Mouse (Mus musculus) liver, embryonic 14.5 days (tissue): ENCODE measurements around the gene Wwc1. TPM values are rescaled to one million over a fixed set of nuclear protein-coding genes. Genes with fewer than 3 reads are reported as not detected.
A peak's percentile ranks its signal among the peaks of the same experiment; 100 is the strongest.

Source experiments
- ATAC-seq: fragments of 200-750 bp; cut with Nextera tagmentation; 2 replicates; pipeline ENCODE4 v1.8.0; 2017; ENCODE audit warnings: moderate number of reproducible peaks, mild to moderate bottlenecking, moderate library complexity; ENCODE audit not compliant: insufficient read depth
- DNase-seq, 3 experiments: peaks; one replicate each; pipeline ENCODE4 v3.0.0-alpha.2; 2012 to 2013; ENCODE audit warnings: low read depth in 3 of 3, low spot score in 3 of 3
- H3K27ac ChIP-seq: fragments of 300-500 bp; sonication (generic); 2 replicates; pipeline ENCODE4 v1.5.1; 2014; ENCODE audit warnings: moderate library complexity, mild to moderate bottlenecking, control low read depth, inconsistent platforms
- H3K27me3 ChIP-seq: fragments of 300-500 bp; sonication (generic); 2 replicates; pipeline ENCODE4 v1.6.1; 2014; ENCODE audit warnings: mild to moderate bottlenecking, low read length, moderate library complexity; ENCODE audit not compliant: control insufficient read depth, insufficient read depth
- H3K36me3 ChIP-seq: fragments of 300-500 bp; sonication (generic); replicated peaks from 2 replicates; pipeline ENCODE4 v1.6.1; 2014; ENCODE audit warnings: low read depth; ENCODE audit not compliant: control insufficient read depth, insufficient read depth
- H3K4me1 ChIP-seq, 2 experiments: fragments of 200-500 bp in 1 of 2; fragments of 300-500 bp in 1 of 2; sonication (generic) in 1 of 2; replicated peaks; 2 replicates each; pipeline ENCODE4 v1.6.1; 2012 to 2014; ENCODE audit warnings: antibody characterized with exemption in 1 of 2, inconsistent platforms in 1 of 2, low read length in 1 of 2; ENCODE audit not compliant: control insufficient read depth in 2 of 2, insufficient read depth in 2 of 2
- H3K4me2 ChIP-seq: fragments of 300-500 bp; sonication (generic); 2 replicates; pipeline ENCODE4 v1.6.1; 2014; ENCODE audit warnings: low read depth, mild to moderate bottlenecking, control low read depth, moderate library complexity
- H3K4me3 ChIP-seq, 2 experiments: fragments of 200-500 bp in 1 of 2; fragments of 300-500 bp in 1 of 2; sonication (generic) in 1 of 2; 2 replicates each; pipeline ENCODE4 v1.5.1; 2012 to 2014; ENCODE audit warnings: low read depth in 2 of 2, low read length in 2 of 2, mild to moderate bottlenecking in 2 of 2, control low read depth in 1 of 2, inconsistent platforms in 1 of 2, moderate library complexity in 1 of 2; ENCODE audit not compliant: insufficient read depth in 1 of 2
- H3K9ac ChIP-seq: fragments of 300-500 bp; sonication (generic); replicated peaks from 2 replicates; pipeline ENCODE4 v1.6.1; 2014; ENCODE audit warnings: mild to moderate bottlenecking, control low read depth, moderate library complexity
- H3K9me3 ChIP-seq: fragments of 300-500 bp; sonication (generic); 2 replicates; pipeline ENCODE4 v1.6.1; 2016; ENCODE audit warnings: low read length, mixed read lengths; ENCODE audit not compliant: control insufficient read depth
- CTCF ChIP-seq: IDR thresholded peaks from 2 replicates; pipeline ENCODE4 v1.5.1; 2016; ENCODE audit warnings: antibody characterized with exemption, low read depth, control low read depth
- EP300 ChIP-seq: IDR thresholded peaks from 2 replicates; pipeline ENCODE4 v1.6.1; 2016; ENCODE audit warnings: antibody characterized with exemption, low read depth
- WGBS: fragments of 180-500 bp; shearing (Covaris S2); extraction: QIAGEN DNeasy Blood & Tissue Kit; methylation state at CpG from one replicate; pipeline ENCODE4 v1.1.7; 2014; ENCODE audit not compliant: insufficient replicate concordance; 5-methylcytosine and 5-hydroxymethylcytosine counted together
- polyA plus RNA-seq, 2 experiments: library from polyadenylated mRNA; depleted of rRNA in 1 of 2; stranded (reverse) in 1 of 2; unstranded in 1 of 2; fragments of >200 nt; fragmentation: Nextera tagmentation in 1 of 2; extraction: Ambion mirVana in 1 of 2; gene quantifications; 2 replicates each; pipeline versions ENCODE4 v1.2.1 to v1.2.3; 2012 to 2014

Wwc1 gene
- polyA plus RNA-seq, 2 experiments = 0.65 to 2.5 TPM

- peak overlapping the region; percentile 16; a peak in 1 of 4 replicates for H3K4me3 ChIP-seq
- DNase-seq (peak; percentile 38 to 52 (median 41)), ATAC-seq (peak; percentile 69; the same call in 1 of the 2 replicates)
- H3K36me3 ChIP-seq = no peaks in the 10 kb centered on the region
- no peak overlapping the region for H3K27ac ChIP-seq
- H3K4me2 ChIP-seq = peak overlapping the region; percentile 57
- H3K9me3 ChIP-seq = no peaks in the 10 kb centered on the region
- WGBS = 9% methylated on average over 28 of the region's 28 CpGs
- TF ChIP-seq EP300 = no peak
- TF ChIP-seq CTCF = peak; percentile 86
- H3K4me1 ChIP-seq = peaks cover 0 to 8% of the 10 kb centered on the region in 2 experiments; a peak in 3 of 4 replicates
- H3K9ac ChIP-seq = no peak overlapping the region
- H3K27me3 ChIP-seq = no peaks in the 10 kb centered on the region
Observed at GRCm38 (mm10) chr11:36001282-36001970, 21.1 kb upstream of the Wwc1 start.

GRCm38 (mm10) chr11:36000585-36001281, 20.4 kb upstream of the Wwc1 start:
- Histone ChIP-seq H3K4me2 (peak overlapping the region; percentile 57), H3K27ac (no peak overlapping the region), H3K9me3 (no peaks in the 10 kb centered on the region), H3K4me3 (peak overlapping the region; percentile 16; a peak in 1 of 4 replicates), H3K4me1 (peaks cover 0 to 8% of the 10 kb centered on the region in 2 experiments; a peak in 3 of 4 replicates), H3K36me3 (no peaks in the 10 kb centered on the region), H3K27me3 (no peaks in the 10 kb centered on the region), H3K9ac (no peak overlapping the region)
- TF ChIP-seq EP300 (no peak), CTCF (no peak)
- WGBS = 3% methylated on average over 10 of the region's 10 CpGs
- ATAC-seq (peak; percentile 58; the same call in 1 of the 2 replicates), DNase-seq (no peak)

GRCm38 (mm10) chr11:36000038-36000437, 19.7 kb upstream of the Wwc1 start:
- no peak for ATAC-seq
- Histone ChIP-seq H3K4me3 (no peak overlapping the region), H3K27me3 (no peaks in the 10 kb centered on the region), H3K4me1 (peaks cover 0 to 8% of the 10 kb centered on the region in 2 experiments; a peak in 3 of 4 replicates), H3K4me2 (no peak overlapping the region), H3K36me3 (no peaks in the 10 kb centered on the region), H3K9ac (no peak overlapping the region), H3K27ac (no peak overlapping the region), H3K9me3 (no peaks in the 10 kb centered on the region)
- no peak for TF ChIP-seq CTCF
- TF ChIP-seq EP300 = no peak
- 8% methylated on average over 4 of the region's 4 CpGs for WGBS
- DNase-seq = no peak

- TF ChIP-seq EP300 = no peak
- no peak for TF ChIP-seq CTCF
- ATAC-seq (no peak), DNase-seq (no peak)
- WGBS = 55% methylated on average over 12 of the region's 12 CpGs
- Histone ChIP-seq H3K9ac (no peak overlapping the region), H3K36me3 (no peaks in the 10 kb centered on the region), H3K4me1 (peaks cover 0 to 8% of the 10 kb centered on the region in 2 experiments; a peak in 3 of 4 replicates), H3K27me3 (no peaks in the 10 kb centered on the region), H3K4me2 (no peak overlapping the region), H3K4me3 (no peak overlapping the region), H3K9me3 (no peaks in the 10 kb centered on the region), H3K27ac (no peak overlapping the region)
Observed at GRCm38 (mm10) chr11:35998048-35998447, 17.7 kb upstream of the Wwc1 start.

- ATAC-seq (no peak), DNase-seq (no peak)
- Histone ChIP-seq H3K27ac (no peak overlapping the region), H3K4me2 (no peak overlapping the region), H3K4me3 (no peak overlapping the region), H3K9me3 (no peaks in the 10 kb centered on the region), H3K27me3 (no peaks in the 10 kb centered on the region), H3K36me3 (no peaks in the 10 kb centered on the region), H3K9ac (no peak overlapping the region), H3K4me1 (no peaks in the 10 kb centered on the region; a peak in 1 of 4 replicates)
- TF ChIP-seq CTCF (no peak), EP300 (no peak)
Observed at GRCm38 (mm10) chr11:35995310-35995709, 15.0 kb upstream of the Wwc1 start.
